Comparison of ENCODE assay signal across 8 mouse cellular contexts in the genomic region with DNA sequence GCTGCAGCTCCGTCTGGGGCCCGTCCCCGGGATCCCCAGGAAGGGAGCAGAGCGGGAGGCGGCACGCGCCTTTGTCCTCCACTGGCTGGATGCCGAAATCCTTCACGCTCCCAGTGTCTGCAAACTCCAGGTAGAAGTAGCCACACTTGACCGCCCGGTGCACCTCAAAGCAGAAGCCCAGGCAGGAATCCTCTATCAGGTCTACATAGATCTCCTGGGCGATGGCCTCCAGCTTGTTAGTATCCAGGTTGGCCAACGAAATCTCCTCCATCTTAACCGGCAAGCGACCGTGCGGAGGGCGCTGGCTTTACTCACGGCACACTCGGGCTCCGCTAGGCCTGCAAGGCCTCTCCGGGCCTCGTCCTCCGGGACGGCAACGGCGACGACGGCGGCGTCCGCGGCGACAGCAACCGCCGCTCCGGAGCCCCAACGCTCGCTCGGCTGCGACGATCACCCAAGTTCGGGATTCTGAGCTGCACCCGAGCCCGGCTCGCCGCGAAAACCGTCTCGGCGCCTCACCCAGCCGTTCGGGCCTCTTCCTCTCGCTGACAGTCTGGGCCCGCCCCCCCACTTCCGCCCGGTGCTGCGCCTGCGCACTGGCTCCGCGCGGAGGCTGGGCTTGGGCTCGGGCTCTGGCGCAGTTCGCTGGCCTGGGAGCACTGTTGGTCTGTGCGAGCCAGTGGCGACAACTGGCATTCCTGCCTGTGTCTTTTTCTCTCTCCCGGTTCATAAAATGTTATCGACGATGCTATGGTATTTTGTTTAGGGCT. TPM values are rescaled to one million over a fixed set of nuclear protein-coding genes. Genes with fewer than 3 reads are reported as not detected.
DNase-seq lines count a peak whose midpoint lies in the region; ATAC-seq lines count a peak whose summit lies in the region.

A gene (minus strand): TSS at position 550 of the 770 bp plus-strand sequence.

- H3K9me3 ChIP-seq in heart, embryonic 10.5 days = no peaks in the 10 kb centered on the region
- H3K9me3 ChIP-seq in kidney, embryonic 15.5 days (replicated peaks) = no peaks in the 10 kb centered on the region

- H3K36me3 ChIP-seq in heart, embryonic 10.5 days = peaks cover 29% of the 10 kb centered on the region
- H3K36me3 ChIP-seq in kidney, embryonic 15.5 days = peaks cover 36% of the 10 kb centered on the region

- H3K4me1 ChIP-seq in heart, embryonic 10.5 days = peaks cover 17% of the 10 kb centered on the region
- peaks cover 24% of the 10 kb centered on the region for H3K4me1 ChIP-seq in kidney, embryonic 15.5 days

- H3K4me3 ChIP-seq in heart, embryonic 10.5 days = peak within 1 kb of the TSS; percentile 93
- peak within 1 kb of the TSS; percentile 86 for H3K4me3 ChIP-seq in kidney, embryonic 15.5 days (replicated peaks)

- peak within 1 kb of the TSS; percentile 95 for H3K9ac ChIP-seq in kidney, embryonic 15.5 days

- peak; percentile 97 to 98 for DNase-seq in B cell, adult 2 months
- peak; percentile 96 for DNase-seq in brain, adult 2 months (ENCODE audit: low read depth, low spot score)
- DNase-seq in heart, embryonic 10.5 days (ENCODE audit: low spot score) = peak; percentile 95
- DNase-seq in liver = peak; percentile 94
- DNase-seq in spleen, postnatal 4 days (ENCODE audit: low spot score in 2 of 2) = peak; percentile 93 to 98

- H3K4me2 ChIP-seq in kidney, embryonic 15.5 days = peak within 1 kb of the TSS; percentile 73

- H3K27me3 ChIP-seq in heart, embryonic 10.5 days (ENCODE audit: insufficient read depth, poor library complexity, severe bottlenecking) = no peaks in the 10 kb centered on the region
- no peaks in the 10 kb centered on the region for H3K27me3 ChIP-seq in kidney, embryonic 15.5 days

- H3K27ac ChIP-seq in heart, embryonic 10.5 days = peak within 1 kb of the TSS; percentile 99
- peak within 1 kb of the TSS; percentile 97 for H3K27ac ChIP-seq in kidney, embryonic 15.5 days

- peak; percentile 96 for ATAC-seq in erythroblast, adult 5-6 weeks (replicated peaks; ENCODE audit: low FRiP score, poor library complexity, severe bottlenecking)
- peak; percentile 100 for ATAC-seq in kidney, embryonic 15.5 days (replicated peaks; ENCODE audit: low FRiP score)
- peak; percentile 81 for ATAC-seq in monocyte, adult 5-6 weeks (replicated peaks; ENCODE audit: insufficient number of reproducible peaks, low FRiP score, low TSS enrichment, poor library complexity, severe bottlenecking)

- 2% methylated on average over 70 of the region's 70 CpGs for WGBS in heart, embryonic 10.5 days
- WGBS in kidney, embryonic 15.5 days = 1% methylated on average over 70 of the region's 70 CpGs

RNA-seq across cellular contexts. Expression of the gene that starts here (rescaled TPM):
- total RNA-seq in erythroblast, adult 5-6 weeks (2015; ENCODE audit: low replicate concordance) = 15.6 and 19.0 TPM in 2 replicates
- total RNA-seq in erythroblast, adult 5-6 weeks (2017; ENCODE audit: low replicate concordance) = 18.8 and 19.9 TPM in 2 replicates
- 107 and 135 TPM in 2 replicates for polyA plus RNA-seq in heart, embryonic 10.5 days (2016; fragmentation: Nextera tagmentation; extraction: Ambion mirVana)
- polyA plus RNA-seq in kidney, embryonic 15.5 days (2015; fragmentation: Nextera tagmentation; extraction: Ambion mirVana) = 211 and 216 TPM in 2 replicates
- total RNA-seq in monocyte, adult 5-6 weeks (2017) = 45.7 to 47.9 TPM (median 47.3 TPM) in 3 replicates

Comparison
In these comparisons a context has a peak if more than half of its experiments do, and no peak if none do; other contexts are left out.
1. Peak in every context shown above with its lines: DNase-seq, ATAC-seq, H3K4me3 ChIP-seq and H3K27ac ChIP-seq.